Mouse (Mus musculus) lung, postnatal 0 days (tissue): ENCODE measurements at regions not wholly inside any gene's neighbourhood (a gene's known extent, or its start where the extent isn't known, plus 50 kb on each side); places are given as distances from the start of the nearest gene placed in this dataset.

Source experiments
- CTCF ChIP-seq: IDR thresholded peaks from 2 replicates; pipeline ENCODE4 v1.5.1; 2016; ENCODE audit warnings: antibody characterized with exemption, mild to moderate bottlenecking
- EP300 ChIP-seq: IDR thresholded peaks from 2 replicates; pipeline ENCODE4 v1.6.1; 2016; ENCODE audit warnings: antibody characterized with exemption, mild to moderate bottlenecking, control low read depth

DNA sequence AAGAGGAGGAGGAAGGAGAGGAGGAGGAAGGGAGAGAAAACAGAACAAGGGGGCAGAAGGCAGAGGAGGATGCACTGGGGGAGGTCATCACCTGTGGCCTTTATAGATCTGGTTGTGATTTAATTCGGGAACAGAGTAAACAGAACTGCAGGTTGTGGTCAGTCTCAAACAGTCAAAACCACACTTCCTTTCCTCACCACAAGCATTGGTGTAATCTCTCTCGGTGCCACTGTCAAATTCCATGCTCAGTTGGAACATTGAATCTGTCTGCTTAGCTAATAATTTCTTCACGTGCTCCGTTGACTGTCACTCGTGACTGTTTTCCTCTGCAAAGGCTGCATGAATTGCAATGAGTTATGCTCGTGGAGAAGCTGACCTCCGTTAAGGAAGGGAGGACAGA is 143.6 kb upstream of the Chrm3 start:
- TF ChIP-seq CTCF (no peak), EP300 (no peak)
